Mouse (Mus musculus) embryonic facial prominence, embryonic 15.5 days (tissue): ENCODE results near the gene A030005L19Rik. TPM values are rescaled to one million over a fixed set of nuclear protein-coding genes. Genes with fewer than 3 reads are reported as not detected.
"Not testable (repeated sequence)": the region's sequence is repeated elsewhere in the genome, so short reads cannot be mapped to it uniquely, and the experiment has no call there.

Experiments
- ATAC-seq: fragments of 200-750 bp; cut with Nextera tagmentation; 2 replicates; pipeline ENCODE4 v1.8.0; 2017; ENCODE audit warnings: low read depth, moderate TSS enrichment; ENCODE audit not compliant: insufficient number of reproducible peaks, low FRiP score, low TSS enrichment
- H3K27ac ChIP-seq: fragments of 300-500 bp; sonication (generic); replicated peaks from 2 replicates; pipeline ENCODE4 v1.5.1; 2015; ENCODE audit warnings: mild to moderate bottlenecking, inconsistent platforms
- H3K27me3 ChIP-seq: fragments of 300-500 bp; sonication (generic); 2 replicates; pipeline ENCODE4 v1.6.1; 2015; ENCODE audit warnings: inconsistent platforms
- H3K36me3 ChIP-seq: fragments of 300-500 bp; sonication (generic); 2 replicates; pipeline ENCODE4 v1.6.1; 2015; ENCODE audit warnings: mild to moderate bottlenecking, inconsistent platforms
- H3K4me1 ChIP-seq: fragments of 300-500 bp; sonication (generic); 2 replicates; pipeline ENCODE4 v1.6.1; 2015; ENCODE audit warnings: inconsistent platforms
- H3K4me2 ChIP-seq: fragments of 300-500 bp; sonication (generic); replicated peaks from 2 replicates; pipeline ENCODE4 v1.6.1; 2015; ENCODE audit warnings: mild to moderate bottlenecking, inconsistent platforms
- H3K4me3 ChIP-seq: fragments of 300-500 bp; sonication (generic); replicated peaks from 2 replicates; pipeline ENCODE4 v1.5.1; 2015; ENCODE audit warnings: mild to moderate bottlenecking, inconsistent platforms
- H3K9ac ChIP-seq: fragments of 300-500 bp; sonication (generic); 2 replicates; pipeline ENCODE4 v1.6.1; 2015; ENCODE audit warnings: inconsistent platforms
- H3K9me3 ChIP-seq: fragments of 300-500 bp; sonication (generic); replicated peaks from 2 replicates; pipeline ENCODE4 v1.6.1; 2016; ENCODE audit warnings: inconsistent platforms
- WGBS: fragments of 180-500 bp; shearing (Covaris S2); methylation state at CpG from one replicate; pipeline ENCODE4 v1.1.7; 2015; 5-methylcytosine and 5-hydroxymethylcytosine counted together
- polyA plus RNA-seq: library from polyadenylated mRNA; unstranded; fragments of >200 nt; fragmentation: Nextera tagmentation; extraction: Ambion mirVana; gene quantifications from 2 replicates; pipeline ENCODE4 v1.2.1, GENCODE M21; 2015

The A030005L19Rik gene
- polyA plus RNA-seq, 1 experiment from 2014 or later = 2.4 TPM

DNA sequence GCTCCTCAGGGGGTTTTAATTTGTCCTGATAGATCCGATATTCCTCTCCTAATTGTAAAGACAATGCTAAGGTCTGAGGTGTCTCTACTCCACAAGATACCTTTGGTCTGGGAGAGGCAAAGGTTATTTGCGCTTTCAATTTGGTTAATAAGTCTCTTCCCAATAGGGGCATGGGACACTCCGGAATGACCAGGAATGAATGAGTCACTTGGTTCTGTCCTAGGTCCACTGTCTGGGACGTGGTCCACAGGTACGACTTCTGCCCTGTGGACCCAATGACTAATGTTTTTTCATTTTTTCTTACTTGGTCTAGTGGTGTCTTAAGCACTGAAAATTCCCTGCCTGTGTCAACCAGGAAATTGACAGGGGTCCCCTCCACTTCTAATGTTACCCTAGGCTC is 25.5 kb downstream of the A030005L19Rik start:
- H3K4me3 ChIP-seq = no peak overlapping the region
- no peak overlapping the region for H3K4me2 ChIP-seq
- no peaks in the 10 kb centered on the region for H3K27me3 ChIP-seq
- H3K9me3 ChIP-seq = no peaks in the 10 kb centered on the region; the same call in 1 of the 2 replicates
- 93% methylated on average over 5 of the region's 5 CpGs for WGBS
- H3K4me1 ChIP-seq = no peaks in the 10 kb centered on the region
- H3K9ac ChIP-seq = no peak overlapping the region
- H3K36me3 ChIP-seq = no peaks in the 10 kb centered on the region
- ATAC-seq = no peak
- no peak overlapping the region for H3K27ac ChIP-seq

DNA sequence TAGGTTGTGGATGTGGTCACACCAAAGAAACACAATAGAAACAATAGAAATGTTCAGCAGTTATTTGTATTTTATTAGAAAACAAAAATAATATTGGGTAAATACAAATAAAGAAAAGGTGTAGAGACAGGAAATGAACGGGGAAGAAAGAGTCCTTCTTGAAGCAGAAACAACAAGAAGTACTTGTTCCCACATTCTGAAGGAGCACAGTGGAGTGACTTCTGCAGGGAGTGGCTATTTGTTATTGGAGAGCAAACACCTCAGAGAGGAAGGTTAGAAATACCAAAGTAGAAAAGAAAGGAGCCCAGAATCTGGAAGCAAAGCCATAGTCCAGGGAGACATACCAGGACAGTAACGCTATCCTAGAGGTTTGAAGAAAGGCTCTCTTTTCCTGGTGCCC is 29.4 kb downstream of the A030005L19Rik start:
- not testable (repeated sequence) for H3K4me2 ChIP-seq, ATAC-seq, H3K27me3 ChIP-seq, H3K4me1 ChIP-seq, H3K36me3 ChIP-seq, H3K27ac ChIP-seq, H3K4me3 ChIP-seq, H3K9me3 ChIP-seq, H3K9ac ChIP-seq
- 68% methylated on average over 1 of the region's 2 CpGs for WGBS

DNA sequence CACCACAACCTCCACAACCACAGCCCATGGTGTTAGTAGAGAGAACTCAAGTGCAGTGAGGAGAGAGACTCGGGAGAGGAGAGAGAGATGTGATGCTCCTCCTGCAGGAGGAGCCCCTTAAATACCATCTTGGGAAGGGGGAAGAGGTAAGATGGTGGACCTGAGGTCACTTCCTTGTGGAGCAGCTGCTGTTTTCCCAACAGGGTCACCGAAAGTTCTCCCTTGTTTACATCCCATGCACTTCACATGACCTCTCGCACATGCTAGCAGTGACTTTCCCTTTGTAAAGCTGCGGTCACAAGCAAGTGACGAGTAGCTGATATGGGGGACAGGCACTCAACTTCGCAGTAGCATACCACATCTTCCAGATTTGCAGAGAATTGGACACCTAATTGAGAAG is 30.2 kb downstream of the A030005L19Rik start, which contains the start of gene A030003K21Rik:
A030003K21Rik (minus strand) TSS at position 94 of the 400 bp plus-strand sequence.
- H3K4me3 ChIP-seq, ATAC-seq, H3K9me3 ChIP-seq, H3K27ac ChIP-seq, H3K9ac ChIP-seq, H3K27me3 ChIP-seq, H3K4me2 ChIP-seq, H3K36me3 ChIP-seq, H3K4me1 ChIP-seq: not testable (repeated sequence)
- WGBS = no CpG with 5 or more reads among the region's 6 CpGs

DNA sequence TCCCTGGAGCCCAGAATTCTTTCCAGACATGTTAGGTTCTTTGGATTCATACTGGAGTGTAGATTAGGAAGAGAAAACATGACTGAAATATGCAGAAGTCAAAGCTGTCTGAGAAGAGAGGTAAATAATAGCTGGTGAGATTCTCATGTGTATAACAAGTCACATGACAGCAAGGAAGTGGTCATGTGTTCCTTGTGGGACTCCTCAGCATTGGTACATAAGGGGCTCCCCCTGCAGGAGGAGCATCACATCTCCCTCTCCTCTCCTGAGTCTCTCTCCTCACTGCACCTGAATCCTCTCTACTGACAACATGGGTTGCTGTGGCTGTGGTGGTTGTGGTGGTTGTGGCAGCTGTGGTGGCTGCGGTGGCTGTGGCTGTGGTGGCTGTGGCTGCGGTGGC is 32.9 kb downstream of the A030005L19Rik start:
- not testable (repeated sequence) for H3K4me1 ChIP-seq, H3K4me2 ChIP-seq

DNA sequence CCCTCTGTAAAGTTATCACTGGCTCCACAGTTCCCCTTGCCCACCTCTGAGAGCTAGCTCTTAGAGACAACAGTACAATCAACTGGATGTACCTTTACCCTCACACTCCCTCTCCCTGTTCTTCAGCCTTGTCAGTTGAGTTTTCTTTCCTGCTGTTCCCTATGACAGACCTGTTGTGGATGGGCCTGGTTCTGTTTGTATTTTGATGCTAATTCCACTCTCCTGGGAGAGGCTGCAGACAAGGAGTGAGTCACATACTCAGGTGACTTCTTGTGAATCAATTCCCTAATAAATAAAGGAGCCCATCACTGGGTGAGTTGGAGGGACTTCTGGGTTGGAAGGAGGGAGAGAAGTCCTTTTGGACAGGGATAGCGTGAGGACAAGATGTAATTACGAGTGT is 35.5 kb downstream of the A030005L19Rik start:
- no peaks in the 10 kb centered on the region for H3K9me3 ChIP-seq
- H3K4me1 ChIP-seq = no peaks in the 10 kb centered on the region
- no peaks in the 10 kb centered on the region for H3K27me3 ChIP-seq
- H3K36me3 ChIP-seq = no peaks in the 10 kb centered on the region
- H3K4me3 ChIP-seq = no peak overlapping the region
- WGBS = 82% methylated on average over 2 of the region's 2 CpGs
- no peak overlapping the region for H3K27ac ChIP-seq
- H3K4me2 ChIP-seq = no peak overlapping the region
- H3K9ac ChIP-seq = no peak overlapping the region
- ATAC-seq = no peak

More for the DNA sequence above, 32.9 kb downstream of the A030005L19Rik start:
- not testable (repeated sequence) for H3K9ac ChIP-seq, H3K36me3 ChIP-seq, H3K4me3 ChIP-seq, H3K27me3 ChIP-seq, H3K9me3 ChIP-seq, H3K27ac ChIP-seq, ATAC-seq
- 100% methylated on average over 2 of the region's 2 CpGs for WGBS

DNA sequence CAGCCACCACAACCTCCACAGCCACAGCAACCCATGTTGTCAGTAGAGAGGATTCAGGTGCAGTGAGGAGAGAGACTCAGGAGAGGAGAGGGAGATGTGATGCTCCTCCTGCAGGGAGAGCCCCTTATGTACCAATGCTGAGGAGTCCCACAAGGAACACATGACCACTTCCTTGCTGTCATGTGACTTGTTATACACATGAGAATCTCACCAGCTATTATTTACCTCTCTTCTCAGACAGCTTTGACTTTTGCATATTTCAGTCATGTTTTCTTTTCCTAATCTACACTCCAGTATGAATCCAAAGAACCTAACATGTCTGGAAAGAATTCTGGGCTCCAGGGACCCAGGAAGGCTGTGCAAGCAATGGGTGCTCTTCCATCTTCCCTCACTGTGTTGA is 42.8 kb downstream of the A030005L19Rik start, which contains the start of gene Gm7544:
Gm7544 (minus strand) TSS at position 101 of the 400 bp plus-strand sequence.
- ATAC-seq, H3K4me3 ChIP-seq, H3K27ac ChIP-seq: not testable (repeated sequence)

DNA sequence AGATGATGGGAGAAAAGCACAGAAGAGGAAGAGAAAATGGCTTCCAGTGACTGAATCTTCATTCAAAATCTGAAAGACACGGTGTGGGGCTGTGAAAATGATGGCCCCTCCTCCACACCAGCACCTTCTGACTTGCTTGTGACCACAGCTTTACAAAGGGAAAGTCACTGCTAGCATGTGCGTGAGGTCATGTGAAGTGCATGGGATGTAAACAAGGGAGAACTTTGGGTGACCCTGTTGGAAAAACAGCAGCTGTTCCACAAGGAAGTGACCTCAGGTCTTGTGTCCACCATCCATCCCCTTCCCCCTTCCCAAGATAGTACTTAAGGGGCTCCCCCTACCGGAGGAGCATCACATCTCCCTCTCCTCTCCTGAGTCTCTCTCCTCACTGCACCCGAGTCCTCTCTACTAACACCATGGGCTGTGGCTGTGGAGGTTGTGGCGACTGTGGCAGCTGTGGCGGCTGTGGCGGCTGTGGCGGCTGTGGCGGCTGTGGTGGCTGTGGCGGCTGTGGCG is 46.8 kb downstream of the A030005L19Rik start, which contains the start of gene Gm47955:
Gm47955 (plus strand) TSS at position 417 of the 516 bp plus-strand sequence.
- no peaks in the 10 kb centered on the region for H3K4me1 ChIP-seq
- no peak within 1 kb of the TSS for H3K9ac ChIP-seq
- no peak for ATAC-seq
- H3K4me2 ChIP-seq = no peak within 1 kb of the TSS
- H3K36me3 ChIP-seq = no peaks in the 10 kb centered on the region
- no peak within 1 kb of the TSS for H3K4me3 ChIP-seq
- H3K27ac ChIP-seq = no peak within 1 kb of the TSS
- H3K9me3 ChIP-seq = no peaks in the 10 kb centered on the region
- 94% methylated on average over 11 of the region's 11 CpGs for WGBS
- H3K27me3 ChIP-seq = no peaks in the 10 kb centered on the region

More for the DNA sequence above, 42.8 kb downstream of the A030005L19Rik start, which contains the start of gene Gm7544:
- H3K4me1 ChIP-seq, H3K36me3 ChIP-seq, H3K4me2 ChIP-seq, H3K9ac ChIP-seq, H3K9me3 ChIP-seq, H3K27me3 ChIP-seq: not testable (repeated sequence)

Other genes starting within 250 kb of the A030005L19Rik start
- gene Mff, start 188.4 kb upstream of the A030005L19Rik start, polyA plus RNA-seq = 186 and 200 TPM in 2 replicates
- gene Tm4sf20, start 144.9 kb upstream of the A030005L19Rik start, polyA plus RNA-seq = 0.21 TPM in 1 of 2 replicates, not detected in the other
- 0.77 and 1.9 TPM in 2 replicates for gene Gm47791, start 142.1 kb upstream of the A030005L19Rik start, polyA plus RNA-seq
- 26.1 and 27.7 TPM in 2 replicates for gene Agfg1, start 73.8 kb upstream of the A030005L19Rik start, polyA plus RNA-seq
- 1.5 and 2.2 TPM in 2 replicates for gene A030014E15Rik, start 11.6 kb downstream of the A030005L19Rik start, polyA plus RNA-seq
- gene Gm6217, start 18.1 kb downstream of the A030005L19Rik start, polyA plus RNA-seq = 1.5 and 1.7 TPM in 2 replicates
- gene A030003K21Rik, start 30.1 kb downstream of the A030005L19Rik start, polyA plus RNA-seq = 2.0 and 2.5 TPM in 2 replicates
- 2.2 and 3.9 TPM in 2 replicates for gene Gm7544, start 42.7 kb downstream of the A030005L19Rik start, polyA plus RNA-seq
- 1.7 and 2.2 TPM in 2 replicates for gene Gm47955, start 47.0 kb downstream of the A030005L19Rik start, polyA plus RNA-seq
- 1.7 and 2.1 TPM in 2 replicates for gene Gm47959, start 87.2 kb downstream of the A030005L19Rik start, polyA plus RNA-seq
- 0.33 and 0.36 TPM in 2 replicates for gene Slc19a3, start 125.1 kb downstream of the A030005L19Rik start, polyA plus RNA-seq
- gene Krtap28-10, start 129.2 kb downstream of the A030005L19Rik start, polyA plus RNA-seq = 2.9 and 4.1 TPM in 2 replicates
- 2.1 and 3.5 TPM in 2 replicates for gene Gm47969, start 131.6 kb downstream of the A030005L19Rik start, polyA plus RNA-seq
- 2.3 and 3.2 TPM in 2 replicates for gene A030005K14Rik, start 146.1 kb downstream of the A030005L19Rik start, polyA plus RNA-seq
- 2.9 and 4.5 TPM in 2 replicates for gene Krtap28-13, start 147.6 kb downstream of the A030005L19Rik start, polyA plus RNA-seq
- 2.4 and 2.6 TPM in 2 replicates for gene Ccl20, start 203.4 kb downstream of the A030005L19Rik start, polyA plus RNA-seq
- gene Daw1, start 246.4 kb downstream of the A030005L19Rik start, polyA plus RNA-seq = 0.49 and 1.5 TPM in 2 replicates